Mouse (Mus musculus): ENCODE measurements at regions not wholly inside any gene's neighbourhood (a gene's known extent, or its start where the extent isn't known, plus 50 kb on each side); places are given as distances from the start of the nearest gene placed in this dataset.

- H3K4me2 ChIP-seq (replicated peaks; ENCODE audit: low read depth, low read length) = no peak overlapping the region
- H3K9ac ChIP-seq (ENCODE audit: low read depth, low read length) = no peak overlapping the region
- no peak overlapping the region for H3K4me3 ChIP-seq (ENCODE audit: low read depth, low read length)
- no peak overlapping the region for H3K27ac ChIP-seq (ENCODE audit: low read depth, low read length)
- no peak for DNase-seq (ENCODE audit: low spot score)
- ATAC-seq (ENCODE audit: low FRiP score) = no peak
- 71% methylated on average over 2 of the region's 2 CpGs for WGBS
- no peaks in the 10 kb centered on the region for H3K9me3 ChIP-seq (ENCODE audit: control insufficient read depth, low read length)
- no peaks in the 10 kb centered on the region for H3K36me3 ChIP-seq (ENCODE audit: control insufficient read depth, insufficient read depth, low read length)
- no peaks in the 10 kb centered on the region for H3K27me3 ChIP-seq (ENCODE audit: control insufficient read depth, insufficient read depth, low read length)
- H3K4me1 ChIP-seq (replicated peaks; ENCODE audit: control insufficient read depth, insufficient read depth, low read length) = no peaks in the 10 kb centered on the region
These were observed 186.6 kb downstream of the Pfkfb3 start for GRCm38 (mm10) chr2:11367319-11367718.

GRCm38 (mm10) chr2:11365815-11366214, 188.1 kb downstream of the Pfkfb3 start:
- no peak for ATAC-seq (ENCODE audit: low FRiP score)
- no peak for DNase-seq (ENCODE audit: low spot score)
- Histone ChIP-seq H3K27ac (ENCODE audit: low read depth, low read length) (no peak overlapping the region), H3K9me3 (ENCODE audit: control insufficient read depth, low read length) (no peaks in the 10 kb centered on the region), H3K4me1 (replicated peaks; ENCODE audit: control insufficient read depth, insufficient read depth, low read length) (no peaks in the 10 kb centered on the region), H3K4me3 (ENCODE audit: low read depth, low read length) (no peak overlapping the region), H3K4me2 (replicated peaks; ENCODE audit: low read depth, low read length) (no peak overlapping the region), H3K36me3 (ENCODE audit: control insufficient read depth, insufficient read depth, low read length) (no peaks in the 10 kb centered on the region), H3K27me3 (ENCODE audit: control insufficient read depth, insufficient read depth, low read length) (no peaks in the 10 kb centered on the region), H3K9ac (ENCODE audit: low read depth, low read length) (no peak overlapping the region)
- WGBS = 84% methylated on average over 3 of the region's 3 CpGs

- H3K4me1 ChIP-seq (replicated peaks; ENCODE audit: control insufficient read depth, insufficient read depth, low read length) = no peaks in the 10 kb centered on the region
- DNase-seq (ENCODE audit: low spot score) = no peak
- H3K27ac ChIP-seq (ENCODE audit: low read depth, low read length) = no peak overlapping the region
- H3K9me3 ChIP-seq (ENCODE audit: control insufficient read depth, low read length) = no peaks in the 10 kb centered on the region
- no peak for ATAC-seq (ENCODE audit: low FRiP score)
- no peaks in the 10 kb centered on the region for H3K27me3 ChIP-seq (ENCODE audit: control insufficient read depth, insufficient read depth, low read length)
- no peak overlapping the region for H3K9ac ChIP-seq (ENCODE audit: low read depth, low read length)
- 58% methylated on average over 4 of the region's 4 CpGs for WGBS
- H3K36me3 ChIP-seq (ENCODE audit: control insufficient read depth, insufficient read depth, low read length) = no peaks in the 10 kb centered on the region
- H3K4me3 ChIP-seq (ENCODE audit: low read depth, low read length) = no peak overlapping the region
- H3K4me2 ChIP-seq (replicated peaks; ENCODE audit: low read depth, low read length) = no peak overlapping the region
These were observed 188.5 kb downstream of the Pfkfb3 start for GRCm38 (mm10) chr2:11365371-11365770.

GRCm38 (mm10) chr2:11364111-11364510, 189.8 kb downstream of the Pfkfb3 start:
- no peaks in the 10 kb centered on the region for H3K9me3 ChIP-seq (ENCODE audit: control insufficient read depth, low read length)
- no peak for ATAC-seq (ENCODE audit: low FRiP score)
- H3K27ac ChIP-seq (ENCODE audit: low read depth, low read length) = no peak overlapping the region
- no peak for DNase-seq (ENCODE audit: low spot score)
- H3K36me3 ChIP-seq (ENCODE audit: control insufficient read depth, insufficient read depth, low read length) = no peaks in the 10 kb centered on the region
- WGBS = 79% methylated on average over 2 of the region's 2 CpGs
- H3K9ac ChIP-seq (ENCODE audit: low read depth, low read length) = no peak overlapping the region
- H3K4me3 ChIP-seq (ENCODE audit: low read depth, low read length) = no peak overlapping the region
- H3K27me3 ChIP-seq (ENCODE audit: control insufficient read depth, insufficient read depth, low read length) = no peaks in the 10 kb centered on the region
- no peak overlapping the region for H3K4me2 ChIP-seq (replicated peaks; ENCODE audit: low read depth, low read length)
- no peaks in the 10 kb centered on the region for H3K4me1 ChIP-seq (replicated peaks; ENCODE audit: control insufficient read depth, insufficient read depth, low read length)

- Histone ChIP-seq H3K27me3 (ENCODE audit: control insufficient read depth, insufficient read depth, low read length) (no peaks in the 10 kb centered on the region), H3K4me3 (ENCODE audit: low read depth, low read length) (no peak overlapping the region), H3K27ac (ENCODE audit: low read depth, low read length) (no peak overlapping the region), H3K9ac (ENCODE audit: low read depth, low read length) (no peak overlapping the region), H3K36me3 (ENCODE audit: control insufficient read depth, insufficient read depth, low read length) (no peaks in the 10 kb centered on the region), H3K4me1 (replicated peaks; ENCODE audit: control insufficient read depth, insufficient read depth, low read length) (no peaks in the 10 kb centered on the region), H3K9me3 (ENCODE audit: control insufficient read depth, low read length) (no peaks in the 10 kb centered on the region), H3K4me2 (replicated peaks; ENCODE audit: low read depth, low read length) (no peak overlapping the region)
- no peak for ATAC-seq (ENCODE audit: low FRiP score)
- WGBS = 82% methylated on average over 5 of the region's 5 CpGs
- no peak for DNase-seq (ENCODE audit: low spot score)
These were observed 190.8 kb downstream of the Pfkfb3 start for GRCm38 (mm10) chr2:11363061-11363464.

GRCm38 (mm10) chr2:11362205-11362994, 190.5 kb downstream of the Prkcq start:
- H3K9ac ChIP-seq (ENCODE audit: low read depth, low read length) = no peak overlapping the region
- no peaks in the 10 kb centered on the region for H3K27me3 ChIP-seq (ENCODE audit: control insufficient read depth, insufficient read depth, low read length)
- 86% methylated on average over 8 of the region's 8 CpGs for WGBS
- H3K9me3 ChIP-seq (ENCODE audit: control insufficient read depth, low read length) = no peaks in the 10 kb centered on the region
- H3K36me3 ChIP-seq (ENCODE audit: control insufficient read depth, insufficient read depth, low read length) = no peaks in the 10 kb centered on the region
- no peak overlapping the region for H3K27ac ChIP-seq (ENCODE audit: low read depth, low read length)
- peak; percentile 15 for DNase-seq (ENCODE audit: low spot score)
- ATAC-seq (ENCODE audit: low FRiP score) = no peak
- no peak overlapping the region for H3K4me2 ChIP-seq (replicated peaks; ENCODE audit: low read depth, low read length)
- H3K4me1 ChIP-seq (replicated peaks; ENCODE audit: control insufficient read depth, insufficient read depth, low read length) = no peaks in the 10 kb centered on the region
- no peak overlapping the region for H3K4me3 ChIP-seq (ENCODE audit: low read depth, low read length)

GRCm38 (mm10) chr2:11359280-11359679, 187.4 kb downstream of the Prkcq start:
- H3K9me3 ChIP-seq (ENCODE audit: control insufficient read depth, low read length) = no peaks in the 10 kb centered on the region
- H3K9ac ChIP-seq (ENCODE audit: low read depth, low read length) = no peak overlapping the region
- no peak overlapping the region for H3K4me3 ChIP-seq (ENCODE audit: low read depth, low read length)
- no peak overlapping the region for H3K4me2 ChIP-seq (replicated peaks; ENCODE audit: low read depth, low read length)
- ATAC-seq (ENCODE audit: low FRiP score) (no peak), DNase-seq (ENCODE audit: low spot score) (no peak)
- no peaks in the 10 kb centered on the region for H3K36me3 ChIP-seq (ENCODE audit: control insufficient read depth, insufficient read depth, low read length)
- WGBS = 83% methylated on average over 4 of the region's 4 CpGs
- H3K4me1 ChIP-seq (replicated peaks; ENCODE audit: control insufficient read depth, insufficient read depth, low read length) = no peaks in the 10 kb centered on the region
- H3K27me3 ChIP-seq (ENCODE audit: control insufficient read depth, insufficient read depth, low read length) = no peaks in the 10 kb centered on the region
- H3K27ac ChIP-seq (ENCODE audit: low read depth, low read length) = no peak overlapping the region

GRCm38 (mm10) chr2:11356714-11357113, 184.8 kb downstream of the Prkcq start:
- ATAC-seq (ENCODE audit: low FRiP score) (no peak), DNase-seq (ENCODE audit: low spot score) (no peak)
- no peaks in the 10 kb centered on the region for H3K27me3 ChIP-seq (ENCODE audit: control insufficient read depth, insufficient read depth, low read length)
- no peak overlapping the region for H3K27ac ChIP-seq (ENCODE audit: low read depth, low read length)
- H3K4me3 ChIP-seq (ENCODE audit: low read depth, low read length) = no peak overlapping the region
- H3K9ac ChIP-seq (ENCODE audit: low read depth, low read length) = no peak overlapping the region
- H3K4me2 ChIP-seq (replicated peaks; ENCODE audit: low read depth, low read length) = no peak overlapping the region
- no peaks in the 10 kb centered on the region for H3K4me1 ChIP-seq (replicated peaks; ENCODE audit: control insufficient read depth, insufficient read depth, low read length)
- 90% methylated on average over 5 of the region's 5 CpGs for WGBS
- no peaks in the 10 kb centered on the region for H3K9me3 ChIP-seq (ENCODE audit: control insufficient read depth, low read length)
- H3K36me3 ChIP-seq (ENCODE audit: control insufficient read depth, insufficient read depth, low read length) = no peaks in the 10 kb centered on the region

- no peak overlapping the region for H3K4me3 ChIP-seq (ENCODE audit: low read depth, low read length)
- WGBS = 88% methylated on average over 5 of the region's 5 CpGs
- H3K36me3 ChIP-seq (ENCODE audit: control insufficient read depth, insufficient read depth, low read length) = no peaks in the 10 kb centered on the region
- ATAC-seq (ENCODE audit: low FRiP score) (no peak), DNase-seq (ENCODE audit: low spot score) (no peak)
- H3K4me1 ChIP-seq (replicated peaks; ENCODE audit: control insufficient read depth, insufficient read depth, low read length) = no peaks in the 10 kb centered on the region
- H3K27me3 ChIP-seq (ENCODE audit: control insufficient read depth, insufficient read depth, low read length) = no peaks in the 10 kb centered on the region
- no peak overlapping the region for H3K4me2 ChIP-seq (replicated peaks; ENCODE audit: low read depth, low read length)
- H3K9ac ChIP-seq (ENCODE audit: low read depth, low read length) = no peak overlapping the region
- H3K9me3 ChIP-seq (ENCODE audit: control insufficient read depth, low read length) = no peaks in the 10 kb centered on the region
- H3K27ac ChIP-seq (ENCODE audit: low read depth, low read length) = no peak overlapping the region
These were observed 183.7 kb downstream of the Prkcq start for GRCm38 (mm10) chr2:11355594-11355993.

Data from hindbrain, embryonic 11.5 days (tissue).